In genomic region chr8:21992184-21992583, GRCm38 (mm10) we compare ENCODE assay signal across 8 mouse cellular contexts. TPM values are rescaled to one million over a fixed set of nuclear protein-coding genes. Genes with fewer than 3 reads are reported as not detected.
DNase-seq lines count a peak whose midpoint lies in the region.

No protein-coding gene starts in this region.

- peak; percentile 58 to 82 for DNase-seq in adrenal gland, adult (ENCODE audit: inconsistent age in 2 of 2, low spot score in 1 of 2)
- DNase-seq in adrenal gland, postnatal 4 days (ENCODE audit: low spot score in 2 of 2), result no peak
- DNase-seq in ZHBTc4 (ENCODE audit: low read depth, low spot score), result peak; percentile 73
- peak; percentile 61 for DNase-seq in embryo, embryonic 11 days
- DNase-seq in heart, postnatal 36 days, result peak; percentile 17 to 23
- peak; percentile 60 to 77 for DNase-seq in layer of hippocampus, adult 18-20 months (ENCODE audit: low spot score in 2 of 2)
- peak; percentile 48 for DNase-seq in lung, postnatal 36 days
- peak; percentile 26 to 37 for DNase-seq in right cerebral cortex, postnatal 36 days (ENCODE audit: low spot score in 2 of 2)

- intact Hi-C loops in heart, postnatal 36 days (cut with DNase I), result loop anchor here (5.0 to 10.0 kb wide), 4 partner anchors 55 to 385 kb away; partner anchors contain the start of gene Nek3

RNA-seq across cellular contexts. Expression of gene Ccdc70, which starts 22.6 kb away (rescaled TPM):
- not detected for total RNA-seq in adrenal gland, postnatal 4 days (2021)
- total RNA-seq in heart, postnatal 36 days (2021), result not detected
- not detected for total RNA-seq in layer of hippocampus, adult 18-20 months (2021)

RNA-seq across cellular contexts. Expression of gene Fam90a1a, which starts 33.7 kb away (rescaled TPM):
- total RNA-seq in adrenal gland, postnatal 4 days (2021), result not detected
- total RNA-seq in heart, postnatal 36 days (2021), result not detected
- not detected for total RNA-seq in layer of hippocampus, adult 18-20 months (2021)

RNA-seq across cellular contexts. Expression of gene Defb13, which starts 45.6 kb away (rescaled TPM):
- not detected for total RNA-seq in adrenal gland, postnatal 4 days (2021)
- not detected for total RNA-seq in heart, postnatal 36 days (2021)
- not detected for total RNA-seq in layer of hippocampus, adult 18-20 months (2021)

RNA-seq across cellular contexts. Expression of gene Defb35, which starts 54.0 kb away (rescaled TPM):
- total RNA-seq in adrenal gland, postnatal 4 days (2021), result not detected
- not detected for total RNA-seq in heart, postnatal 36 days (2021)
- not detected for total RNA-seq in layer of hippocampus, adult 18-20 months (2021)

RNA-seq across cellular contexts. Expression of gene Defb15, which starts 59.7 kb away (rescaled TPM):
- total RNA-seq in adrenal gland, postnatal 4 days (2021), result not detected
- not detected for total RNA-seq in heart, postnatal 36 days (2021)
- not detected for total RNA-seq in layer of hippocampus, adult 18-20 months (2021)

Comparison
In these comparisons a context has a peak if more than half of its experiments do, and no peak if none do; other contexts are left out.
1. DNase-seq: peak in adrenal gland, adult (2 of 2), ZHBTc4 (single experiment), embryo, embryonic 11 days (single experiment), heart, postnatal 36 days (2 of 2), layer of hippocampus, adult 18-20 months (2 of 2), lung, postnatal 36 days (single experiment) and right cerebral cortex, postnatal 36 days (2 of 2); none in adrenal gland, postnatal 4 days (0 of 2).